Mouse (Mus musculus): ENCODE data around the gene Gm20219.
"Not testable (repeated sequence)": the region's sequence is repeated elsewhere in the genome, so short reads cannot be mapped to it uniquely, and the experiment has no call there.

Gene Gm20219

DNA sequence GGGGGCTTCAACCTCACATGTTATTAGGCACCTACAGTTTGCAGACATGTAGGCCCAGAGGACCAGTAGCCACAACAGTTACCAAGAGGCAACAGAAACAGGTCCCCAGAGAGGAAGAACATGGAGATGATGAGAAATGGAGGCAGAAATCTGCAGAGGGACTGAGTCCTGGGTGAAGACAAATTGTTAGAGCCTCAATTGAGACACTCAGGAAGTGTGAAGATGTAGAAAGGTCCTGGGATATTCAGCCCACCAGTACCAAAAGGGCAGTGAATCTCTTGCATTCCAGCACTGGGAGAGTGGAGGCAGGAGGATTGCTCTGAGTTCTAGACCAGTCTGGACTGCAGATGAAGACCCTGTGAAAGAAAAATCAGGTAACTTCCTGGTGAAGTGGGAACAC lies 39.9 kb downstream of the Gm20219 start:
- in situ Hi-C loops (cut with MboI, MseI), result no loop called here

GRCm38 (mm10) chr17:56512310-56512709 lies 41.9 kb downstream of the Gm20219 start, which contains the start of gene Znrf4:
TSS of gene Znrf4 (minus strand) at chr17:56512431.
- in situ Hi-C loops (cut with MboI, MseI), result no loop called here

GRCm38 (mm10) chr17:56511707-56512090 lies 42.5 kb downstream of the Gm20219 start:
- in situ Hi-C loops (cut with MboI, MseI), result no loop called here

- in situ Hi-C loops (cut with MboI, MseI), result no loop called here
Observed at GRCm38 (mm10) chr17:56510970-56511706, 43.0 kb downstream of the Gm20219 start.

DNA sequence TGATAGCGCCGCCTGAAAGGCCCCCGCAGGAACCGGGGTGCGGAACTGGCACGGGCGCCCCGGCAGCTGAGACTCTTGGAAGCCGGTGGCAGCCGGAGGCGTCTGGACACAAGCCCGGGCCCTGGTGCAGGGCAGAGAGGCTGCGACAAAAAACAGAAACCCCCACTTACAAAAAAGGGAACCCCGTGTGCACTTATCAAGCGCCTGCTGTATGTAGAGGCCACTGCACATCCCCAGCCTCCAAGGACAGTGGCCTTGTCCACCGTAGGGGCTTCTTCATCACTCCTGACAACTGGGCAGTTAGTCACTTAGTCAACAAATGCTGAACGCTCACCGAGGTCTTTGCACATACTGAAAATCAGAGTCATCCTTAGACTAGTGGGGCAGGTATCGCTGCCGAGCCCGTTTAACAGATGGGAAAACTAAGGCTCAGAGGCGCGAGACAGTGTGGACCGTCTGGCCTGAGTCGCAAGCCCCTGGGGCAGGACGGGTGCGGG lies 43.7 kb downstream of the Gm20219 start:
- in situ Hi-C loops (cut with MboI, MseI), result no loop called here

GRCm38 (mm10) chr17:56509707-56510472 lies 44.3 kb downstream of the Gm20219 start:
- in situ Hi-C loops (cut with MboI, MseI), result no loop called here

- in situ Hi-C loops (cut with MboI, MseI), result no loop called here
Observed at GRCm38 (mm10) chr17:56509021-56509640, 45.1 kb downstream of the Gm20219 start.

- in situ Hi-C loops (cut with MboI, MseI), result no loop called here
Observed at GRCm38 (mm10) chr17:56507161-56508068, 46.8 kb downstream of the Gm20219 start.

DNA sequence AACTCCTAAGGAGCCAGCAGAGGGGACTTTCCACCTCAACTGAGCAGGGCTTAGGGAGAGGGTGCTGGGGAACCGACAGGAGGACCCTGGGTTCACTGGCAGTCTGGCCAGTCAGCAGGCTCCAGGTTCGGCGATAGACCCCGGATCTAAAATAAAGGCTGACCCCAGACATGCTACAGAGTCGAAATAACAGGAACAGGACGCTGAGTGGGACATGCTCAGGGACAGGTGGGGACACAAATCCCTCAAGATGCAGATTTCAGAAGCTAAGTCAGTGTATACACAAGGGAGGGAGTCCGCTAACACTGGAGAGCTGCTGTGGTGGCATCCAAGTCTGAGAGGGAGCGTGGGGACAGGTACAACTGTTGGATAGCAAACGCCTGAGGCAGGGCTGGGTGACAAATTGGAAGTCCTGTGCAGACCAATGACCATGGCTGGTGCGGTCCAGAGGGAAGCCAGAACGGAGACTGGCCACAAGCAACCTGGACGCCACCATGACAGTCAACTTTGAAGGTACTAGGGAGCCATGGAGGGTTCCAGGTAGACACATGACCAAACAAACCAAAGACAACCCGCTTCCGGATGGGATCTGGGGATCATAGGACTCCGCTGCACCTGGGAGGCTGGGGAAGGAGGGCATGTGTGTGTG lies 47.6 kb downstream of the Gm20219 start:
- in situ Hi-C loops (cut with MboI, MseI), result no loop called here

GRCm38 (mm10) chr17:56505401-56505800 lies 48.8 kb downstream of the Gm20219 start:
- in situ Hi-C loops (cut with MboI, MseI), result no loop called here

DNA sequence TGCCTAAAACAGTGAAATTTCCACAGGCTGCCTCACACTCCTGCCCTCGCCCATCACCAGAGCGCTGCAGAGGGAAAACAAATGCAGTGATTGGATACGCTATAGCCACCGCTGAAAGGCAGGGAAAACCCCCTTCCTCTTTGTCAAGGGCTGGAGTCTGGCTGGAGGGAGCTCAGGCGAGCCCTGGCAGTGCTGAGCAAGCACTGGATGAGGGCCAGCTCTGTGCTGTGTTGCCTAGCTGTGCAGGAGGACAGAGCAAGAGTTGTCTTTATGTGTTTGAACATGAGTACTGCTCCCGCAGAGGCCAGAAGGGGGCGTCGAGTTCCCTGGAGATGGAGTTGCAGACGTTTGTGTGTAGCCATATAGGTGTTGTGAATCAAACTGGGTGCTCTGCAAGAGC lies 51.7 kb downstream of the Gm20219 start:
- in situ Hi-C loops (cut with MboI, MseI), result no loop called here

GRCm38 (mm10) chr17:56501635-56502400 lies 52.4 kb downstream of the Gm20219 start:
- in situ Hi-C loops (cut with MboI, MseI), result not testable (repeated sequence)

All from T-helper 2 cell (primary cell).